Comparison of ENCODE assay signal across 16 mouse cellular contexts in genomic region chr5:121959688-121960087, GRCm38 (mm10).
DNase-seq lines count a peak whose midpoint lies in the region; ATAC-seq and TF ChIP-seq lines count a peak whose summit lies in the region.
"Had no signal": no experiment of that assay in that cellular context is flagged by ENCODE, and none has a peak within 500 bp of the region (broad histone marks: within the 10 kb centered on the region; RNA-seq: fewer than 3 reads in every experiment).

No protein-coding gene starts in this region.

- no peaks in the 10 kb centered on the region for H3K9me3 ChIP-seq in forebrain, postnatal 0 days (ENCODE audit: low read length)
- H3K9me3 ChIP-seq: midbrain, embryonic 15.5 days had no signal

- no peak overlapping the region for H3K9ac ChIP-seq in forebrain, postnatal 0 days
- H3K9ac ChIP-seq: liver, embryonic 14.5 days; midbrain, embryonic 15.5 days had no signal

- DNase-seq in frontal cortex, postnatal 14 days (ENCODE audit: low spot score in 2 of 2): peak; percentile 27 to 33
- no peak for DNase-seq in frontal cortex, postnatal 36 days (ENCODE audit: low spot score in 2 of 2)
- DNase-seq in layer of hippocampus, postnatal 10 days (ENCODE audit: low spot score in 2 of 2): peak; percentile 35 to 36
- no peak for DNase-seq in layer of hippocampus, adult 8-10 months (ENCODE audit: low spot score in 2 of 2)
- DNase-seq in MN1 (ENCODE audit: low spot score): peak; percentile 36
- DNase-seq in forebrain, postnatal 0 days: peak; percentile 74
- no peak for DNase-seq in embryo, embryonic 10.5 days (ENCODE audit: low spot score)
- no peak for DNase-seq in adrenal gland, postnatal 25 days
- DNase-seq: adrenal gland, adult 8-10 months; cerebellum, adult 11-12 months; kidney, adult 18-20 months; thymus, adult 18-20 months had no signal

- no peaks in the 10 kb centered on the region for H3K27me3 ChIP-seq in forebrain, postnatal 0 days (ENCODE audit: insufficient read depth, low read length)
- H3K27me3 ChIP-seq: midbrain, embryonic 15.5 days had no signal

- WGBS in forebrain, postnatal 0 days: 29% methylated on average over 10 of the region's 10 CpGs

- no peaks in the 10 kb centered on the region for H3K36me3 ChIP-seq in forebrain, postnatal 0 days (ENCODE audit: insufficient read depth)
- H3K36me3 ChIP-seq: midbrain, embryonic 15.5 days had no signal

- no peak overlapping the region for H3K4me2 ChIP-seq in forebrain, postnatal 0 days (ENCODE audit: low read depth)
- H3K4me2 ChIP-seq: heart, embryonic 11.5 days; midbrain, embryonic 15.5 days had no signal

- H3K27ac ChIP-seq in forebrain, postnatal 0 days (ENCODE audit: low read depth, low read length): no peak overlapping the region
- H3K27ac ChIP-seq: left cerebral cortex, adult 2 months; liver, embryonic 14.5 days; midbrain, embryonic 15.5 days had no signal

- ATAC-seq in forebrain, postnatal 0 days: peak; percentile 42; the same call in 1 of the 2 replicates
- ATAC-seq: midbrain, embryonic 15.5 days had no signal

- 0 out of 2 replicates have a peak, but pooled peaks cover 12% of the 10 kb centered on the region for H3K4me1 ChIP-seq in forebrain, postnatal 0 days (ENCODE audit: insufficient read depth)

- no peak for TF ChIP-seq CTCF in forebrain, postnatal 0 days (IDR thresholded peaks at IDR 0.05; ENCODE audit: low read depth)

- H3K4me3 ChIP-seq in forebrain, postnatal 0 days (ENCODE audit: low read depth, low read length): no peak overlapping the region
- H3K4me3 ChIP-seq: left cerebral cortex, adult 2 months; midbrain, embryonic 15.5 days had no signal

Comparison
In these comparisons a context has a peak if more than half of its experiments do, and no peak if none do; other contexts are left out.
1. DNase-seq: peak in frontal cortex, postnatal 14 days (2 of 2), layer of hippocampus, postnatal 10 days (2 of 2), MN1 (single experiment) and forebrain, postnatal 0 days (single experiment); none in frontal cortex, postnatal 36 days (0 of 2), layer of hippocampus, adult 8-10 months (0 of 2), embryo, embryonic 10.5 days (single experiment) and adrenal gland, postnatal 25 days (single experiment).